Mouse (Mus musculus) thymus, adult 2 months (tissue): ENCODE data around the gene Fyttd1.

Experiments
- CTCF ChIP-seq: fragments of 200-500 bp; IDR thresholded peaks from 2 replicates; pipeline ENCODE4 v1.5.1; 2012; ENCODE audit warnings: mild to moderate bottlenecking, control low read depth, low read length, moderate library complexity, borderline replicate concordance; ENCODE audit not compliant: control insufficient read depth, poor library complexity, insufficient read depth; ENCODE audit errors: extremely low read depth
- POLR2A ChIP-seq: fragments of 200-500 bp; IDR thresholded peaks from 2 replicates; pipeline ENCODE4 v1.6.1; 2012; ENCODE audit warnings: mild to moderate bottlenecking, low read length, control low read depth, moderate library complexity; ENCODE audit not compliant: control insufficient read depth, poor library complexity, insufficient read depth; ENCODE audit errors: extremely low read depth

DNA sequence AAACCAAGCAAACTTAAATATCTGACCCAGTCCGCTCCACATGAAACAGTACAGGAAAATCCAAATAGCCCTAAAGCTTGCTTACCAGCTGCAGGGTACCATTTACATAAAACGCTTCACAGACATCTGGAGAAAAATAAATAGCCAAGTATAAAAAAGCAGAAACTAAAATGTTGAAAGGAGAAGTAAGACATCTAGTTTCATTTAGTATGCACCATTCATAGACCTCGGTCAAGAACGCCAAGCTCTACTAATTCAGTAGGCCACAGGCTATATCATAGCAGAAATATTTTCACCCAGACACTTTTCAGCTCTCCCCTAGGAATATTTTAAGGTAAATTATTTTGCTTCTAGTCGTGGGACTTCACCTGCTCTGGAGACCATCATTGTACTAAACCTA is 10.6 kb upstream of the Fyttd1 start:
- TF ChIP-seq CTCF (no peak), POLR2A (no peak)
